Mouse (Mus musculus): ENCODE results near the gene Arid3a.

- TF ChIP-seq POLR2A (IDR thresholded peaks at IDR 0.05; ENCODE audit: borderline replicate concordance, control insufficient read depth, low read depth, low read length) (no peak), CTCF (IDR thresholded peaks at IDR 0.05; ENCODE audit: control insufficient read depth, insufficient read depth, low read length) (no peak)
Measured at GRCm38 (mm10) chr10:79916081-79916480, 10.8 kb upstream of the Arid3a start.

All from bone marrow, adult 2 months (tissue).